22 mouse cellular contexts compared by ENCODE assay signal in genomic region chr13:96973318-96973717, GRCm38 (mm10). TPM values are rescaled to one million over a fixed set of nuclear protein-coding genes. Genes with fewer than 3 reads are reported as not detected.
DNase-seq lines count a peak whose midpoint lies in the region; ATAC-seq and TF ChIP-seq lines count a peak whose summit lies in the region.
"Had no signal": no experiment of that assay in that cellular context is flagged by ENCODE, and none has a peak within 500 bp of the region (broad histone marks: within the 10 kb centered on the region; RNA-seq: fewer than 3 reads in every experiment).

No protein-coding gene starts in this region.

- 90% methylated on average over 4 of the region's 4 CpGs for WGBS in liver, embryonic 12.5 days (ENCODE audit: insufficient replicate concordance)

- peak; percentile 57 for DNase-seq in 416B (ENCODE audit: low read depth)
- no peak for DNase-seq in ES-E14 (ENCODE audit: low read depth, low spot score)
- DNase-seq in brain, adult 2 months (ENCODE audit: low read depth, low spot score), result peak; percentile 24
- DNase-seq in left cerebral cortex, postnatal 4 days, result no peak
- DNase-seq in thymus, postnatal 25 days, result no peak
- DNase-seq: cerebellum, adult 11-12 months; cerebellum, adult 9-10 months; cerebellum, postnatal 25 days; gastrocnemius, adult 2 months; gastrocnemius, postnatal 25 days; heart, postnatal 14 days; kidney, adult 18-20 months had no signal

- no peak overlapping the region for H3K27ac ChIP-seq in ES-E14 (ENCODE audit: insufficient read depth, low read depth, low read length, poor library complexity, severe bottlenecking)
- H3K27ac ChIP-seq in liver, embryonic 12.5 days, result no peak overlapping the region
- H3K27ac ChIP-seq: embryonic facial prominence, embryonic 12.5 days; gastrocnemius, adult 2 months; heart, embryonic 15.5 days; hindbrain, embryonic 10.5 days; hindbrain, embryonic 14.5 days; intestine, embryonic 15.5 days had no signal

- H3K9me3 ChIP-seq in ES-E14 (ENCODE audit: control insufficient read depth, insufficient read depth, low read depth, low read length), result no peaks in the 10 kb centered on the region
- H3K9me3 ChIP-seq in liver, embryonic 12.5 days (replicated peaks), result 0 out of 2 replicates have a peak, but pooled peaks cover 3% of the 10 kb centered on the region
- H3K9me3 ChIP-seq: embryonic facial prominence, embryonic 12.5 days; heart, embryonic 15.5 days; hindbrain, embryonic 10.5 days; intestine, embryonic 15.5 days had no signal

- H3K36me3 ChIP-seq in ES-E14 (ENCODE audit: control insufficient read depth, insufficient read depth, low read length, poor library complexity, severe bottlenecking), result no peaks in the 10 kb centered on the region
- H3K36me3 ChIP-seq in liver, embryonic 12.5 days, result no peaks in the 10 kb centered on the region
- H3K36me3 ChIP-seq: embryonic facial prominence, embryonic 12.5 days; heart, embryonic 15.5 days; hindbrain, embryonic 10.5 days; intestine, embryonic 15.5 days had no signal

- in situ Hi-C loops in ES-E14 (cut with MboI; ENCODE audit: low sequenced_read_pairs in 2 of 2, unreplicated experiment in 2 of 2), result no loop called here

- H3K4me1 ChIP-seq in ES-E14 (ENCODE audit: control insufficient read depth in 2 of 2, insufficient read depth in 2 of 2, low read length in 2 of 2, poor library complexity in 1 of 2), result no peaks in the 10 kb centered on the region
- H3K4me1 ChIP-seq in liver, embryonic 12.5 days, result peaks cover 34% of the 10 kb centered on the region
- H3K4me1 ChIP-seq: embryonic facial prominence, embryonic 12.5 days; hindbrain, embryonic 10.5 days; intestine, embryonic 15.5 days had no signal

- H3K4me2 ChIP-seq in liver, embryonic 12.5 days, result no peak overlapping the region
- H3K4me2 ChIP-seq: embryonic facial prominence, embryonic 12.5 days; heart, embryonic 11.5 days; heart, embryonic 15.5 days; hindbrain, embryonic 14.5 days; intestine, embryonic 15.5 days had no signal

- no peaks in the 10 kb centered on the region for H3K27me3 ChIP-seq in liver, embryonic 12.5 days (replicated peaks)
- H3K27me3 ChIP-seq: embryonic facial prominence, embryonic 12.5 days; heart, embryonic 15.5 days; intestine, embryonic 15.5 days; Patski had no signal

- no peak overlapping the region for H3K4me3 ChIP-seq in ES-E14 (ENCODE audit: insufficient read depth in 1 of 2, low read depth in 1 of 2, low read length in 2 of 2, poor library complexity in 1 of 2, severe bottlenecking in 1 of 2)
- no peak overlapping the region for H3K4me3 ChIP-seq in liver, embryonic 12.5 days
- H3K4me3 ChIP-seq: embryonic facial prominence, embryonic 12.5 days; gastrocnemius, adult 2 months; heart, embryonic 15.5 days; hindbrain, embryonic 10.5 days; intestine, embryonic 15.5 days had no signal

- no peak for ATAC-seq in liver, embryonic 12.5 days
- ATAC-seq: activated CD4-positive, CD25-positive, alpha-beta regulatory T cell, adult 4 months; forebrain, embryonic 14.5 days; intestine, embryonic 15.5 days; Patski had no signal

- H3K9ac ChIP-seq in ES-E14 (ENCODE audit: insufficient read depth, low read depth, low read length, poor library complexity, severe bottlenecking), result no peak overlapping the region
- no peak overlapping the region for H3K9ac ChIP-seq in liver, embryonic 12.5 days
- H3K9ac ChIP-seq: embryonic facial prominence, embryonic 12.5 days; heart, embryonic 15.5 days; hindbrain, embryonic 14.5 days; intestine, embryonic 15.5 days had no signal

- intact Hi-C loops in left cerebral cortex, postnatal 4 days (cut with DNase I), result no loop called here

TF ChIP-seq in ES-E14, 5 proteins besides CTCF, POLR2A, EP300 and RAD21:
- TF ChIP-seq MAFK (IDR thresholded peaks at IDR 0.05; ENCODE audit: insufficient read depth, low read depth, low read length), result peak; percentile 73; the same call in 1 of the 2 replicates
- no peak for TF ChIP-seq ZC3H11A (IDR thresholded peaks at IDR 0.05; ENCODE audit: borderline replicate concordance, low read depth, low read length)
- TF ChIP-seq CHD2 (IDR thresholded peaks at IDR 0.05; ENCODE audit: low read depth, low read length), result no peak
- no peak for TF ChIP-seq ZNF384 (IDR thresholded peaks at IDR 0.05; ENCODE audit: low read depth, low read length)

RNA-seq across cellular contexts. Expression of gene Gcnt4, which starts 48.8 kb away (rescaled TPM):
- total RNA-seq in ES-E14 (2012; rRNA removed), result 0.54 and 0.79 TPM in 2 replicates
- total RNA-seq in left cerebral cortex, postnatal 4 days (2021), result 1 to 10 TPM; 1.6 to 2.1 TPM
- 0.67 and 0.68 TPM in 2 replicates for polyA plus RNA-seq in liver, embryonic 12.5 days (2016; fragmentation: Nextera tagmentation; extraction: Ambion mirVana)
- polyA plus RNA-seq: activated CD4-positive, CD25-positive, alpha-beta regulatory T cell, adult 4 months had no signal

Comparison
In these comparisons a context has a peak if more than half of its experiments do, and no peak if none do; other contexts are left out.
1. DNase-seq: peak in 416B (single experiment) and brain, adult 2 months (single experiment); none in ES-E14 (single experiment), left cerebral cortex, postnatal 4 days (single experiment) and thymus, postnatal 25 days (single experiment).